Mouse (Mus musculus) kidney, embryonic 16.5 days (tissue): ENCODE measurements at regions not wholly inside any gene's neighbourhood (a gene's known extent, or its start where the extent isn't known, plus 50 kb on each side); places are given as distances from the start of the nearest gene placed in this dataset.

Source experiments
- ATAC-seq: fragments of 200-750 bp; cut with Nextera tagmentation; 2 replicates; pipeline ENCODE4 v1.8.0; 2017; ENCODE audit warnings: moderate TSS enrichment; ENCODE audit not compliant: low FRiP score, low TSS enrichment
- H3K27ac ChIP-seq: fragments of 300-500 bp; sonication (generic); 2 replicates; pipeline ENCODE4 v1.5.1; 2014; ENCODE audit warnings: low read length
- H3K27me3 ChIP-seq: fragments of 300-500 bp; sonication (generic); 2 replicates; pipeline ENCODE4 v1.6.1; 2014; ENCODE audit warnings: low read length, control low read depth, mixed read lengths; ENCODE audit not compliant: insufficient read depth
- H3K36me3 ChIP-seq: fragments of 300-500 bp; sonication (generic); 2 replicates; pipeline ENCODE4 v1.6.1; 2014; ENCODE audit warnings: low read length, control low read depth, mixed read lengths; ENCODE audit not compliant: insufficient read depth
- H3K4me1 ChIP-seq: fragments of 300-500 bp; sonication (generic); 2 replicates; pipeline ENCODE4 v1.6.1; 2014; ENCODE audit warnings: low read length, control low read depth, mixed read lengths; ENCODE audit not compliant: insufficient read depth
- H3K4me2 ChIP-seq: fragments of 300-500 bp; sonication (generic); replicated peaks from 2 replicates; pipeline ENCODE4 v1.6.1; 2014; ENCODE audit warnings: low read depth, low read length
- H3K4me3 ChIP-seq: fragments of 300-500 bp; sonication (generic); 2 replicates; pipeline ENCODE4 v1.5.1; 2014; ENCODE audit warnings: mild to moderate bottlenecking, low read length
- H3K9ac ChIP-seq: fragments of 300-500 bp; sonication (generic); replicated peaks from 2 replicates; pipeline ENCODE4 v1.6.1; 2014; ENCODE audit warnings: low read length
- H3K9me3 ChIP-seq: fragments of 300-500 bp; sonication (generic); 2 replicates; pipeline ENCODE4 v1.6.1; 2016; ENCODE audit warnings: low read length, control low read depth
- WGBS: fragments of 180-500 bp; shearing (Covaris S2); extraction: QIAGEN DNeasy Blood & Tissue Kit; methylation state at CpG from one replicate; pipeline ENCODE4 v1.1.7; 2014; 5-methylcytosine and 5-hydroxymethylcytosine counted together

- H3K9me3 ChIP-seq: no peaks in the 10 kb centered on the region
- no peak overlapping the region for H3K4me3 ChIP-seq
- 83% methylated on average over 1 of the region's 1 CpGs for WGBS
- peaks cover 18% of the 10 kb centered on the region for H3K27me3 ChIP-seq
- no peak overlapping the region for H3K4me2 ChIP-seq
- no peak for ATAC-seq
- no peaks in the 10 kb centered on the region; the same call in 1 of the 2 replicates for H3K4me1 ChIP-seq
- H3K36me3 ChIP-seq: no peaks in the 10 kb centered on the region
- H3K9ac ChIP-seq: no peak overlapping the region
- no peak overlapping the region for H3K27ac ChIP-seq
Measured at GRCm38 (mm10) chr19:15342229-15342628, 604.9 kb downstream of the Psat1 start.

DNA sequence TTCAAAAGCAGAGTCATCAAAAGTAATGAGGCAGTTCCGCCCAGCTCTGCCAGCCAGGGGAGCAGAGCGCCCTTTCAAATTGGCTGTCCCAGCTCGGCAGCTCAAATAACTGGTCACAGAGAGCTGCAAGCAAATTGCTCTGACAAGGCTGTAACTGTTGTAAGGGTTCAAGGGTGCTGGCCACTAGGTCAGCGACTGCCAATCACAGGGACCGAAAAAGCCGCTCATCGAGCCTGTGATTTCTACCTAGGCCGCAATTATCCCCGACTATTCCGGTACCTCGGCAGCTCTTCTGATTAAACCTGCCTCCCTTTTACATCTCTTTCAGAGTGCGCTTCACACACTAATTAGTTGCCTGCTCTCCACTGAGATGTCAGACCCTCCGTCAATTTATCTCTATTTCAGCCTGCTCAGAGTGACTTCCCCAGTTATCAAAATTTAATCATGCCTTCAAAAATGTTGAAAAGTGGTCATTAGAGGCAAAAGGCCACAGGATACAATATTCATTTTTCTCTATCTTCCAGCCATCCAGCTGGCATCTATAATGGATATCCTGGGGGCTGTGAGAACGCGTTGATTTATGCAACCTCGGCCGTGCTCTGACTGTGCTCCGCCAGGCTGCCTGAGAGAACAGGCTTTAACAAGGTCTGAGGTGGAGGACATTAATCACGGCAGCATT, 606.7 kb downstream of the Psat1 start:
- WGBS: 16% methylated on average over 19 of the region's 19 CpGs
- Histone ChIP-seq H3K27ac (no peak overlapping the region), H3K27me3 (peaks cover 18% of the 10 kb centered on the region), H3K36me3 (no peaks in the 10 kb centered on the region), H3K4me2 (peak overlapping the region; percentile 33), H3K4me1 (no peaks in the 10 kb centered on the region; the same call in 1 of the 2 replicates), H3K9me3 (no peaks in the 10 kb centered on the region), H3K4me3 (peak overlapping the region; percentile 9; the same call in 1 of the 2 replicates), H3K9ac (no peak overlapping the region)
- ATAC-seq: peak; percentile 92

GRCm38 (mm10) chr19:15339979-15340304, 607.2 kb downstream of the Psat1 start:
- Histone ChIP-seq H3K9ac (no peak overlapping the region), H3K27ac (no peak overlapping the region), H3K4me1 (no peaks in the 10 kb centered on the region; the same call in 1 of the 2 replicates), H3K9me3 (no peaks in the 10 kb centered on the region), H3K36me3 (no peaks in the 10 kb centered on the region), H3K4me3 (peak overlapping the region; percentile 9; the same call in 1 of the 2 replicates), H3K4me2 (peak overlapping the region; percentile 33), H3K27me3 (peaks cover 18% of the 10 kb centered on the region)
- 10% methylated on average over 11 of the region's 11 CpGs for WGBS
- ATAC-seq: no peak

GRCm38 (mm10) chr19:15330155-15330554, 617.0 kb downstream of the Psat1 start:
- Histone ChIP-seq H3K27ac (no peak overlapping the region), H3K9me3 (no peaks in the 10 kb centered on the region), H3K9ac (no peak overlapping the region), H3K4me1 (no peaks in the 10 kb centered on the region), H3K4me2 (no peak overlapping the region), H3K4me3 (no peak overlapping the region), H3K27me3 (peaks cover 12% of the 10 kb centered on the region; the same call in 1 of the 2 replicates), H3K36me3 (no peaks in the 10 kb centered on the region)
- no peak for ATAC-seq
- 88% methylated on average over 3 of the region's 3 CpGs for WGBS

- H3K36me3 ChIP-seq: no peaks in the 10 kb centered on the region
Measured at GRCm38 (mm10) chr19:15299474-15299873, 647.7 kb downstream of the Psat1 start.

GRCm38 (mm10) chr19:15285016-15285415, 662.1 kb downstream of the Psat1 start:
- no peak for ATAC-seq
- 74% methylated on average over 2 of the region's 2 CpGs for WGBS
- Histone ChIP-seq H3K9ac (no peak overlapping the region), H3K27me3 (no peaks in the 10 kb centered on the region), H3K4me3 (no peak overlapping the region), H3K4me1 (no peaks in the 10 kb centered on the region), H3K36me3 (no peaks in the 10 kb centered on the region), H3K9me3 (no peaks in the 10 kb centered on the region), H3K4me2 (no peak overlapping the region), H3K27ac (no peak overlapping the region)

More at GRCm38 (mm10) chr19:15299474-15299873, 647.7 kb downstream of the Psat1 start:
- Histone ChIP-seq H3K4me3 (no peak overlapping the region), H3K4me2 (no peak overlapping the region), H3K9me3 (no peaks in the 10 kb centered on the region), H3K27me3 (no peaks in the 10 kb centered on the region), H3K4me1 (no peaks in the 10 kb centered on the region), H3K9ac (no peak overlapping the region), H3K27ac (no peak overlapping the region)
- ATAC-seq: no peak
- 51% methylated on average over 6 of the region's 6 CpGs for WGBS

DNA sequence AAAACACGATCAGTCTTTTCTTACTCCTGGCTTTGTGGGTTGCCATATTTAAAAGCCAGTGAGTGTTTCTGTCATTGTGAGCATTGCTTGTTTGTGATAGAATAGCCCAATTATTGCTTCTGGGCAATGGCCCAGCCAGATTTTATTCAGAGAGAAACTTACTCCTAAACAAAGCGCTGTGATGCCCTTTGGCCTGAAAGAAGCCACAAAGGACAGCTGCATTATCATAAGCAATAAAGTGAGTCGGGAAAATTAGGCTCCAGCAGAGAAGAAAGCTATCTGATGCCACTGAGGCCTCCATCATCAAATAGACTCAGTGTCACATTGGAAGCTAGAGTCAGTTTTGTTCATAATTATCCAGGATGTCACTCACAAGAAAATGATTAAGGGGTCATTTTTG, 644.9 kb upstream of the Tle4 start:
- 36% methylated on average over 3 of the region's 3 CpGs for WGBS
- no peak overlapping the region for H3K4me2 ChIP-seq

DNA sequence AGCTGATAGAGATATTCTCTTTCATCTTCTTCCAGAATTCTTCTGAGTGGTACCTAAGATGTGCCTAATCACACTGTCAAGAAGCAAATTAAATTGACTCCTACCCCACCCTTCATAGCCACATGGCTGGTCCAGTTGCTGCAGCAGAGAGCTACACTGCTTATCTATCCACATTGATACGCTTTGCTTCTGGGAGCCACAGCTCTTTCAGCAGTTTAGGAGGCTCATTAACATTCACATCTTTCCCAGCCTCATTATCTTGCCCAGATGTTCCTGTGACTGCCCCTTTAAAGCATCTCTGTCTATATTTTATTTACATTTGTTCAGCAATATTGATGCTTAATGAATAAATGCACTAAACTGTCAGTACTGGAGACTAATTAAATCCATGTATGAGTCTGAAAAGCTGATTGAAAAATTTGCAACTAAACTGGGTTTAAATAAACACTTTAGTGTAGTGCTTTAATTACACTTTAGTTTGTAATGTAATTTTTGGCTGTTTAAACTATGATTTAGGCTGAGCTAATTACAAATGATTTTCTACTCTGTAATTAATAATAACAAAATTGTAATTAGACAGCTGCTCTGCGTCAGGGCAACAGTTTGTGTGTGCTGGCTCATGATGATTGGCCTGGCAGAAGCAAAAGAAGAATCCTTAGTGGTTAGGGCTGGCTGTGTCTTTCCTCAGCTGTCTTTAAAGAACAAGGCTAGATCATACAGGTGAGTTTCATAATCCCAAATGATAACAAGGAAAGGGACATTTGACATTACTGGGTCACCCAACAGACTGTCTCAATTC, 632.5 kb upstream of the Tle4 start:
- H3K4me3 ChIP-seq: no peak overlapping the region
- H3K27ac ChIP-seq: no peak overlapping the region
- no peak overlapping the region for H3K4me2 ChIP-seq
- ATAC-seq: no peak
- no peak overlapping the region for H3K9ac ChIP-seq
- 73% methylated on average over 2 of the region's 2 CpGs for WGBS
- no peaks in the 10 kb centered on the region for H3K9me3 ChIP-seq
- H3K4me1 ChIP-seq: no peaks in the 10 kb centered on the region
- no peaks in the 10 kb centered on the region for H3K27me3 ChIP-seq
- H3K36me3 ChIP-seq: no peaks in the 10 kb centered on the region

More for the DNA sequence above, 644.9 kb upstream of the Tle4 start:
- H3K4me1 ChIP-seq: no peaks in the 10 kb centered on the region
- H3K9me3 ChIP-seq: no peaks in the 10 kb centered on the region
- H3K4me3 ChIP-seq: no peak overlapping the region
- no peak overlapping the region for H3K9ac ChIP-seq
- no peak for ATAC-seq
- no peaks in the 10 kb centered on the region for H3K36me3 ChIP-seq
- H3K27me3 ChIP-seq: no peaks in the 10 kb centered on the region
- no peak overlapping the region for H3K27ac ChIP-seq

DNA sequence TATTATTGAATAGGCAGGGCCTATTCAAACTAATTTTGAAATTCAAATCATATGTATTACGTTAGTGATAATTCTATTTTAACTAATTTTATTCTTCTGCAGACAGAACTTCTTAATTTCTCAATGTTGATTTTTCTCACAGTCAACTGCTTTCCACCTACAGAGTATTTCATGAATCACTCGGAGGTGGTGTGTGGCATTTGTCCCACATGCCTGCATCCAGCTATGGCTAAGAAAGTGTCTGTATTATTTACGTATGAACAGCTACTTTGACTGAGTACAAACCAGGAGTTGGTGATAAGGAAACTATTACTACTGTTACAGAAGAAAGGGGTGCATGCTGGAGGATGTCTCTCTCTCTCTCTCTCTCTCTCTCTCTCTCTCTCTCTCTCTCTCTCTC, 619.5 kb upstream of the Tle4 start:
- Histone ChIP-seq H3K9ac (no peak overlapping the region), H3K4me2 (no peak overlapping the region), H3K36me3 (no peaks in the 10 kb centered on the region), H3K27ac (no peak overlapping the region), H3K4me1 (no peaks in the 10 kb centered on the region), H3K9me3 (no peaks in the 10 kb centered on the region), H3K27me3 (no peaks in the 10 kb centered on the region), H3K4me3 (no peak overlapping the region)
- WGBS: 83% methylated on average over 3 of the region's 3 CpGs
- no peak for ATAC-seq

GRCm38 (mm10) chr19:15214651-15215050, 616.8 kb upstream of the Tle4 start:
- H3K4me1 ChIP-seq: no peaks in the 10 kb centered on the region
- H3K36me3 ChIP-seq: no peaks in the 10 kb centered on the region
- H3K27ac ChIP-seq: no peak overlapping the region
- H3K9me3 ChIP-seq: no peaks in the 10 kb centered on the region
- no peak overlapping the region for H3K4me2 ChIP-seq
- H3K4me3 ChIP-seq: no peak overlapping the region
- 73% methylated on average over 3 of the region's 3 CpGs for WGBS
- H3K9ac ChIP-seq: no peak overlapping the region
- no peaks in the 10 kb centered on the region for H3K27me3 ChIP-seq
- ATAC-seq: no peak
